Mouse (Mus musculus): ENCODE results near the gene Gm3646.

DNA sequence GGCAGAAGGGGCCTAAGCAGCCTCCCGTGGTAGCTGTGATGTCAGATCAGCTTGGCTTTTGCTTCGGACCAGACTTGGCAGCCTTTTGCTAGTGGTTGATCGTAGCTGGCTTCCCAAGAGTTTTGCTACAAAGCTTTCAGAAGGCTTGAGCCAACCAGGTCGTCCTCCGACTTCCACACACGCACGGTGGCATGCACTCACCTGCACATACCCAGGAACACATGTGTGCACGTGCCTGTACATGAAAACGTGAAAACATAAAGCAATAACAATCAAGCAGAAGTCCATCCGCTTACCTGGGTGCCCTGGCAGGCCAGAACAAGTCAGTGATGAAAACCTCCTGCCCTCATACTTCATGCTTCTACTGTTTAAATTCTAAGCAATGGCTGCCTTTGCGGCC, 48.2 kb downstream of the Gm3646 start:
- TF ChIP-seq CTCF (IDR thresholded peaks at IDR 0.05; ENCODE audit: low read depth) (no peak), EP300 (IDR thresholded peaks at IDR 0.05; ENCODE audit: low read depth) (no peak)

Measured in liver, postnatal 0 days (tissue).